Mouse (Mus musculus) embryonic fibroblast, embryonic 13.5 days (primary cell): Measurements from ENCODE around the gene Tcf7l1. TPM values are rescaled to one million over a fixed set of nuclear protein-coding genes. Genes with fewer than 3 reads are reported as not detected.

Experiments
- H3K27ac ChIP-seq: 2 replicates; pipeline ENCODE4 v1.5.1; 2012; ENCODE audit warnings: low read length, control low read depth, inconsistent platforms; ENCODE audit not compliant: insufficient read depth
- H3K4me1 ChIP-seq: 2 replicates; pipeline ENCODE4 v1.6.1; 2011; ENCODE audit warnings: low read length; ENCODE audit not compliant: control insufficient read depth, insufficient read depth
- H3K4me3 ChIP-seq: 2 replicates; pipeline ENCODE4 v1.5.1; 2011; ENCODE audit warnings: mild to moderate bottlenecking, control low read depth, low read length; ENCODE audit not compliant: insufficient read depth
- CTCF ChIP-seq: IDR thresholded peaks from 2 replicates; pipeline ENCODE4 v1.5.1; 2011; ENCODE audit warnings: mild to moderate bottlenecking, control low read depth, low read length, moderate library complexity, borderline replicate concordance; ENCODE audit not compliant: insufficient read depth
- POLR2A ChIP-seq: IDR thresholded peaks from 2 replicates; pipeline ENCODE4 v1.6.1; 2011; ENCODE audit warnings: low read depth, mild to moderate bottlenecking, control low read depth, low read length, moderate library complexity
- polyA plus RNA-seq: library from polyadenylated mRNA; stranded (reverse); fragments of >200 nt; gene quantifications from 2 replicates; pipeline ENCODE4 v1.2.4, GENCODE M21; 2011; ENCODE audit warnings: low read depth; ENCODE audit not compliant: missing spikeins, insufficient read length

Tcf7l1 gene
- polyA plus RNA-seq, 1 experiment: 54.0 TPM

- Histone ChIP-seq H3K27ac (no peak overlapping the region), H3K4me3 (no peak overlapping the region), H3K4me1 (no peaks in the 10 kb centered on the region; the same call in 1 of the 2 replicates)
- TF ChIP-seq CTCF (no peak), POLR2A (no peak)
Observed at GRCm38 (mm10) chr6:72810248-72810647, 21.2 kb upstream of the Tcf7l1 start.

- TF ChIP-seq POLR2A (no peak), CTCF (no peak)
- no peak overlapping the region for H3K4me3 ChIP-seq
- no peaks in the 10 kb centered on the region; the same call in 1 of the 2 replicates for H3K4me1 ChIP-seq
Observed at GRCm38 (mm10) chr6:72809522-72810149, 20.6 kb upstream of the Tcf7l1 start.

GRCm38 (mm10) chr6:72808342-72808741 is 19.3 kb upstream of the Tcf7l1 start:
- no peaks in the 10 kb centered on the region; the same call in 1 of the 2 replicates for H3K4me1 ChIP-seq
- no peak overlapping the region for H3K4me3 ChIP-seq
- TF ChIP-seq POLR2A (no peak), CTCF (no peak)
- H3K27ac ChIP-seq: no peak overlapping the region

More at GRCm38 (mm10) chr6:72809522-72810149, 20.6 kb upstream of the Tcf7l1 start:
- no peak overlapping the region for H3K27ac ChIP-seq

GRCm38 (mm10) chr6:72803669-72804068 is 14.6 kb upstream of the Tcf7l1 start:
- TF ChIP-seq POLR2A (no peak), CTCF (no peak)
- no peak overlapping the region for H3K4me3 ChIP-seq
- no peak overlapping the region for H3K27ac ChIP-seq
- H3K4me1 ChIP-seq: no peaks in the 10 kb centered on the region

- TF ChIP-seq POLR2A (no peak), CTCF (no peak)
- no peak overlapping the region for H3K4me3 ChIP-seq
- H3K27ac ChIP-seq: no peak overlapping the region
- no peaks in the 10 kb centered on the region for H3K4me1 ChIP-seq
Observed at GRCm38 (mm10) chr6:72802119-72802518, 13.1 kb upstream of the Tcf7l1 start.

GRCm38 (mm10) chr6:72800641-72801040 is 11.6 kb upstream of the Tcf7l1 start:
- Histone ChIP-seq H3K4me1 (no peaks in the 10 kb centered on the region), H3K27ac (no peak overlapping the region), H3K4me3 (no peak overlapping the region)
- TF ChIP-seq CTCF: no peak
- no peak for TF ChIP-seq POLR2A

GRCm38 (mm10) chr6:72797763-72798162 is 8.7 kb upstream of the Tcf7l1 start:
- Histone ChIP-seq H3K4me1 (no peaks in the 10 kb centered on the region), H3K4me3 (no peak overlapping the region), H3K27ac (no peak overlapping the region)
- no peak for TF ChIP-seq POLR2A
- no peak for TF ChIP-seq CTCF

GRCm38 (mm10) chr6:72795444-72795843 is 6.4 kb upstream of the Tcf7l1 start:
- Histone ChIP-seq H3K4me3 (no peak overlapping the region), H3K4me1 (no peaks in the 10 kb centered on the region), H3K27ac (no peak overlapping the region)
- TF ChIP-seq CTCF: no peak

- no peak overlapping the region for H3K27ac ChIP-seq
- H3K4me1 ChIP-seq: no peaks in the 10 kb centered on the region
- TF ChIP-seq CTCF (no peak), POLR2A (no peak)
Observed at GRCm38 (mm10) chr6:72794870-72795269, 5.8 kb upstream of the Tcf7l1 start.

GRCm38 (mm10) chr6:72792641-72793040 is 3.6 kb upstream of the Tcf7l1 start:
- Histone ChIP-seq H3K4me1 (no peaks in the 10 kb centered on the region), H3K4me3 (no peak overlapping the region), H3K27ac (no peak overlapping the region)
- no peak for TF ChIP-seq CTCF
- no peak for TF ChIP-seq POLR2A

More at GRCm38 (mm10) chr6:72794870-72795269, 5.8 kb upstream of the Tcf7l1 start:
- no peak overlapping the region for H3K4me3 ChIP-seq
